Mouse (Mus musculus) brown adipose tissue, adult 24 weeks (tissue): ENCODE measurements around the gene C130074G19Rik. TPM values are rescaled to one million over a fixed set of nuclear protein-coding genes. Genes with fewer than 3 reads are reported as not detected.
A peak's percentile ranks its signal among the peaks of the same experiment; 100 is the strongest.

Experiments
- H3K27ac ChIP-seq: fragments of 200-500 bp; replicated peaks from 2 replicates; pipeline ENCODE4 v1.5.1; 2012; ENCODE audit warnings: low read depth, mild to moderate bottlenecking, low read length
- H3K4me1 ChIP-seq: fragments of 200-500 bp; 2 replicates; pipeline ENCODE4 v1.6.1; 2012; ENCODE audit warnings: low read length, mixed read lengths; ENCODE audit not compliant: control insufficient read depth, insufficient read depth, insufficient read length
- H3K4me3 ChIP-seq: fragments of 200-500 bp; 2 replicates; pipeline ENCODE4 v1.5.1; 2012; ENCODE audit warnings: low read depth, mild to moderate bottlenecking, low read length, moderate library complexity; ENCODE audit not compliant: insufficient read depth
- polyA plus RNA-seq: library from polyadenylated mRNA; stranded (reverse); fragments of >200 nt; gene quantifications from 2 replicates; pipeline ENCODE4 v1.2.4, GENCODE M21; 2012; ENCODE audit not compliant: missing spikeins, insufficient read depth, insufficient read length

C130074G19Rik gene
- polyA plus RNA-seq = 86.6 and 95.5 TPM in 2 replicates

DNA sequence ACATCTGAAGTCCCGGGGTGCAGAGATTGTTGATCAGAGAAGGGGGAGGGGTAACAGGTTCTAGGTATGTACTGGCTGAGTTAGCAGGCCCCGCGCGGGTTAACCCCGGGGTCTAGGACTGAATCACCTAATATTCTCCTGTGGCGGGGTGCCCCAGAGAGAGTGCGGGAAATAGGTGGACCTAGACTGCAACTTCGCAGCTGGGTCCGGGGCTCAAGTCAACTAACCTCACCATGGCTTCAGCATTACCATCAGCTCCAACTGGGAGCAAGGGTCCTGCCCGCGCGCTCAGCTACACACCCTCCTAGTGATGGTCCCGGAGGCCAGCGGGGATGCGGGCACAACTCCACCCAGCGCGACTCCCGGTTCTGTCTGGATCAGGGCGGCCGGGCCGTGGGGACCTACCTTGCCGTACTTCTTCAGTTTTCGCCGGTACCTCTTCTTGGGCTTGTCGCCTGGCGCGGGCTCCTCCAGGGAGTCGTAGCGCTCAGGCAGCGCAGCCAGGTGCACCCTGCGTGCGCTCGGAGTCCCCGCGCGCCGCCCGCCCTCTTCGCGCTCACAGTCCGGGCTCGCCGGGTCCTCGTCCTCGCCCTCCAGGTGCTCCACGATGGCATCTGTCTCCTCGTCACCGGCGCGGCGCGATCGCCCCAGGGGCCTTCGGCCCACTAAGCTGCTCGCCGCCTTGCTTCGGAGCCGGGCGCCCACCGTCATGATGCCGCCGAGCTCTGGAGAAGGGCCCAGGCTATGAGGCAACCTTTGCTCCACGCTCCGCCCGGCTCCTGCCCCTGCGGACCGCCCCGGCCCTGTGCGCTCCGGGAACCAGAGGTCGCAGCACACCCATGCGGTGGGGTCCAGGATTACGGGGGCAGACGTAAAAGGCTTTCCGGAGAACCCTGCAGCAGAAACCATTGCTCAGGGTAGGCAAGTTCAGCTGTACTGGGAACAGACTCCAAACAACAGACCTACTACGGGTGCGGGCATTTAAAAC, at the start of gene C130074G19Rik:
TSS of gene C130074G19Rik (minus strand) at position 938 of the 988 bp plus-strand sequence.
- Histone ChIP-seq H3K4me1 (peaks cover 13% of the 10 kb centered on the region), H3K4me3 (peak within 1 kb of the TSS; percentile 90), H3K27ac (peak within 1 kb of the TSS; percentile 77)

DNA sequence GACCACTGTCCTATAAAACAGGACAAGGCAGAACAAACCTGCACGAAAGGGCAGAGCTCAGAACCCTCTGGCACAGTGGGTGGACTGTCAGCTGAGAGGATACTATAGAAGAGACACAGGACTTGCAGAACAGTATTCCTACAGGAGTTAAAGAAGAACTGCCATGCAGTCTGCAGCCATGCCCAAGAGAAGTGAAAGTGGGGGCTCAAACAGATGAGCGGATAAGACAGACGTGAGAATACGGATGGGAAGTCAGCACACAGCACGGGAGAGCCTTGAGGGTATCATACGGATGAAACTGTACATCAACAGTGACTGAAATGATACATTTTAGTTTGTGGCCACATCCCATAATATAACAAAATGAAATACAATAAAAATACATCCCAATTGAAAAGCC, 48.1 kb upstream of the C130074G19Rik start:
- H3K4me1 ChIP-seq = no peaks in the 10 kb centered on the region
- H3K27ac ChIP-seq = no peak overlapping the region
- H3K4me3 ChIP-seq = no peak overlapping the region

- Histone ChIP-seq H3K4me3 (no peak overlapping the region), H3K27ac (no peak overlapping the region), H3K4me1 (no peaks in the 10 kb centered on the region)
These were observed 45.4 kb upstream of the C130074G19Rik start for GRCm38 (mm10) chr1:184928382-184928781.

DNA sequence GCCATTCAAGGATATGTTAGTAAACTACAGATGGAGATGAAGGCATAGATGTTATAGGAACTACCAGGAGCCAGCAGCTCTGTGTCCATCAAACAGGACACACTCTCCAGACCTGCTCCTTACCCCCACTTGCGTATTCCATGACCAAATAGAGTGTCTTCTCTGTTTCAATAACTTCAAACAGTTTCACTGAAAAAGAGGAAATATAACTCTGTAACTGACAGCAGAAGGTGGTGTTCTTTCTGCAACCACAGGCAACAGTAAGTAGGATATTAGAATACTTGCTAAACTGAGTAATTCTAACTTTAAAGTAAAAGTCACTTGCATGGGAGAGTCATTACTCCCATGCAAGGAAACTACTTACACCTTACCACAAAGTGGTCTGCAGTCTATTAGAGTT, 44.9 kb upstream of the C130074G19Rik start:
- no peak overlapping the region for H3K27ac ChIP-seq
- no peak overlapping the region for H3K4me3 ChIP-seq
- H3K4me1 ChIP-seq = no peaks in the 10 kb centered on the region

DNA sequence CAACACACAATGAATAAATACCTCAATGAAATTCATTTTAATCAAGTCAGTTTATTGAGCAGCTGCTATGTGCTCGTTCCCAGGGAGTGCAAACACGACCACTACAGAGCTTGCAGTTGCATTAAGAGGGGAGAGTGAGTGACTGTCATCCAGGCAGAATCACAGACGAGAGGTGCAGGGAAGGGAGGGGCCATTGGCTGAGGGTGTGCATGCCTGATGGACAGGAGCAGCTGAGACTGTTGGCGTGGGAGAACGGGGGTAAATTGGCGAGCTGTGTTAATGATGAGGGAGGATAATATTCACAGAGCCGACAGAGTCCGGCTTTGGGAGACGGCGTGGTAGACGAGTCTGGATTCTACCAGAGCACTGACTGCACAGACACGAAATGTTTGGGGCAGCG, 39.8 kb upstream of the C130074G19Rik start:
- H3K4me3 ChIP-seq = no peak overlapping the region
- H3K4me1 ChIP-seq = no peaks in the 10 kb centered on the region
- H3K27ac ChIP-seq = no peak overlapping the region

GRCm38 (mm10) chr1:184920057-184920456, 37.0 kb upstream of the C130074G19Rik start:
- no peak overlapping the region for H3K27ac ChIP-seq
- H3K4me3 ChIP-seq = no peak overlapping the region

DNA sequence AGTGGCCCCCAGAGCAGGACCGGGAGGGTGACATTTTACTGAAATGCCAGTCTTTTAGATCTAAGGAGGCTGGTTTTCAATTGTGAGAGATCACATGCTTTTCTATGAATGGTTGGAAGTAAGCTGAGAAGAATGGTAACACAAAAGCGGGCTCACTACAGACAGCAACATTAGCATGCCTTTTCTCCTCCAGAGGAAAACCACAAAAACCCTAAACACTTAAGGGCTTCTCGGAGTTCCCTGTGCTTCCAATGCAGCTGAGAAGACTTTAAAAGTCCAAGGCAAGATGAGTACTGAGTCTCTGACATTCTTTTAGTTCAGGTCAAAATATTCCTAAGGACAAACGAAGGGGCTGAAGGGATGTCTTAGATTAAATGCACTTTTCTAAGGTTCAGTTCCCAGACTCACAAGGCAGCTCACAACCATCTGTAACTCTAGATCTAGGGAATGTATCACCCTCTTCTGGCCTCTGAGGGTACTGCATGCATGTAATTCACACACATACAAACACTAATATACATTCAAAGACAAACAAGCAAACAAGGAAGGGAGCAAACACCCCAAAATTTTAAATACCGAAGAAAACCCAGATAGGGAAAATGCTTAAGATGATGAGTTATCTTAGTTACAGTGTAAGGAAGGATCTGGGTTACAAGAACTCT, 35.3 kb upstream of the C130074G19Rik start:
- Histone ChIP-seq H3K27ac (no peak overlapping the region), H3K4me1 (no peaks in the 10 kb centered on the region), H3K4me3 (no peak overlapping the region)

More at GRCm38 (mm10) chr1:184920057-184920456, 37.0 kb upstream of the C130074G19Rik start:
- no peaks in the 10 kb centered on the region for H3K4me1 ChIP-seq

GRCm38 (mm10) chr1:184912336-184912735, 29.3 kb upstream of the C130074G19Rik start:
- H3K4me3 ChIP-seq = no peak overlapping the region
- H3K27ac ChIP-seq = no peak overlapping the region
- no peaks in the 10 kb centered on the region for H3K4me1 ChIP-seq

DNA sequence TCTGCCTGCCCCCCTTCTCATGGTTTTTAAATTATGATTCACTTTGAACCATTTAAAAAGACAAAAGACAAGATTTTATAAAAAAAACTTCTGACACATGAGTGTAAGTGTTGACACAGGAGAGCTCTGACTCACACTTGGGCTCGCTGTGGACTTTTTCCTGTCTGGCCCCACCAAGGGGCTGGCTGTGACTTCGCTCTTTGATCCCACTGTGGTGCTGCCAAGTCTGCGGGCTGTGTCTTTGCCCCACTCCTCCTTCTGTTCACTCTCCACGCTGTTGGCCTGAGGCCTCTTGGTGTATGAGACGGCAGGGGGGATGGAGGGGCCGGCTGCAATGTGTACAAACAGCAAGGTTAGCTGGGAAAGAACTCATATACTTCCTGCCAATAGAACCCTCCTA, 28.8 kb upstream of the C130074G19Rik start:
- no peak overlapping the region for H3K4me3 ChIP-seq
- no peak overlapping the region for H3K27ac ChIP-seq
- H3K4me1 ChIP-seq = no peaks in the 10 kb centered on the region

DNA sequence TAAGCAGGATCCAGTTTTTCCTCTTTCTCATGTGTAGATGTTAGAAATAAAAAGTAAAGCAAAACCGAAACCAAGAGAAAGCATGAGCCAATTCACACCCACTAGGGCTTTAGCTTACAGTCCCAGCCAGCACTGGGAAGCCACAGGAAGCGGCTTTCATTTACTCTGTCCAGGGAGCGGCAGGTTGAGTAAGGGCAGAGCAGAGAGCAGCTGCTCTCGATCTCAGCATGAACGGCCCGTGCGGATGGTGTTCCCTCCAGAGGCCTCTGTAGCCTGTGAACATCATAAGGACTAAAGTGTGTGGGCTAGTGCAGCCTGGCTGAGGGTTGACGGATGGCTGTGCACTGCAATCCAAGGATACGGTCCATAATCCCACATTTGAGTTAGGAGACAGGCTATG, 25.5 kb upstream of the C130074G19Rik start:
- 0 out of 2 replicates have a peak overlapping the region, but pooled peaks have one; percentile 1 for H3K27ac ChIP-seq
- H3K4me1 ChIP-seq = no peaks in the 10 kb centered on the region
- H3K4me3 ChIP-seq = peak overlapping the region; percentile 26

DNA sequence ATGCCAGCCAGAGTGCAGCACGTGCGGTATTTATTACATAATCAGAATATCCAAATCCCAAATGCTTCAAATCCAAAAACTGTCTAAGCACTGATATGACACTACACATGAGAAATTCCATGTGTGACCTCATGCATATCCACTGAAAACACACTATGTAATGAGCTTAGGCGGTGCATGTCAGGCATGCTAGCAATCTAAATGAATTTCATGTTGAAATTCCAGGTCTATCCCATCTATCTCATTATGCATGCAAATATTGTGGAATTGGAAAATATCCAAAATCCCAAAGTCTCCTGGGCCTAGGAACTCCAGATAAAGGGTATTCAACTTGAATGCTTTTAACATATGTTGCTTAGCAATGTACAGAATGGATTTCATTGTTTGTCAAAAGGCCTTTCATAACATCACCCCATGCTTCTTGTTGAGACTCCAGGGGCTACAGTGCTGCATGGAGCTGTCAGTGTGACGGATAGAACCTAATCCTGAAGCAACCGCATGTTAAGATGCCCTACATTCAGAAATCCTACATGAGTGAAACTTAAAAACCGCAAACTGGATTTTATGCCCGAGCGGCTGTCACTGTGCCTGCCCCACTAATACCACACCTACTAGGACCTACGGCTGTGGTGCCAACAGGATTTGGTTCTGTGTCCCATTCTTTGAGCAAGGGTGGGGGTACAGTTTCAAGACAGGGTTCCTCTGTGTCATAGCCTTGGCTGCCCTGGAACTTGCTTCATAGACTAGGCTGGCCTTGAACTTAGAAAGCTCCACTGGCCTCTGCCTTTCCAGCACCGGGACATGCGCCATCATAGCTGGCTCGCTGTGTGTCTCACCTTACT, 23.1 kb upstream of the C130074G19Rik start:
- H3K4me1 ChIP-seq = no peaks in the 10 kb centered on the region
- H3K27ac ChIP-seq = no peak overlapping the region
- no peak overlapping the region for H3K4me3 ChIP-seq

DNA sequence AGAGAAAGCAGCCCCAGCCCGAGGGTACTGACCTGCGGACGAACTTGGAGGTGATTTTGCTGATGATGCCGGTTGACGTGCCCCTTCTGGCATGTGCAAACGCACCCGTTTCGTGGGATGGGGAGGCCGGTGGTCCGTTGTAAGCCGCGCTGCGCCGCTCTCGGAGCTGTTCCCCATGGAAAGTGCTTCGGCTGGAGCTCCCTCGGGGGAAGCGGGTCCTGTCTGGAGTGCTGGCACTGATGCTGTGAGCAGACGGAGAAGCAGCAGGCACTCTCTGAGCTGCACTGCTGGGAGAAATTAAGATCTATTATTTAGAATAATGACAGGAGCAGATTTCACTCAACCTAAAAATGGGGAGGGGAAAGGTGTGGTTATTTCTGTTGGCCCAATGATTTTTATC, 22.4 kb upstream of the C130074G19Rik start:
- no peak overlapping the region for H3K27ac ChIP-seq
- H3K4me3 ChIP-seq = no peak overlapping the region
- no peaks in the 10 kb centered on the region for H3K4me1 ChIP-seq

- Histone ChIP-seq H3K4me3 (no peak overlapping the region), H3K4me1 (no peaks in the 10 kb centered on the region), H3K27ac (no peak overlapping the region)
These were observed 20.7 kb upstream of the C130074G19Rik start for GRCm38 (mm10) chr1:184903697-184904096.

GRCm38 (mm10) chr1:184902886-184903285, 19.9 kb upstream of the C130074G19Rik start:
- Histone ChIP-seq H3K4me1 (no peaks in the 10 kb centered on the region), H3K27ac (no peak overlapping the region), H3K4me3 (no peak overlapping the region)

DNA sequence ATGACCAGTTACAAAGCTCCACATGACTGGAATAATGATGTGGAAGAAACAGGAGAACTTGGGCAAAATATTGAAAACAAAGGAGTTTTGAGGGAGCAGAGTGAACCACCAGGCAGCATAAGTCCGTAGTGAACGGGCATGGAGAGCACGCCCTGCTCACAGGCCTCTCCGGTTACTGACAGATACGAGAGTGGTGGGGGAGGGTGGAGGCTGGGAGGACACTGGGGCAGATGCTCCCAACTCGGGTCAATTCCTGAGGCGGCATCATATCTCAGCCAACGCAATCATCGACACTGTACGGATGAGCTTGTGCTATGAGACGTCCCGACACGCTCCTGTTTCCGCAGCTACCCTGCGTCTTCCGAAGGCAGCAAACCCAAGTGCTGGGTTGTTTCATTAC, 14.3 kb upstream of the C130074G19Rik start:
- Histone ChIP-seq H3K4me3 (no peak overlapping the region), H3K27ac (no peak overlapping the region), H3K4me1 (no peaks in the 10 kb centered on the region)
